Mouse (Mus musculus) frontal cortex, postnatal 14 days (tissue): ENCODE results near the gene Cap2.

Source experiments
- DNase-seq, 2 experiments: peaks; one replicate each; pipeline ENCODE4 v3.0.0; 2022; ENCODE audit warnings: low spot score in 2 of 2

The Cap2 gene

GRCm38 (mm10) chr13:46695296-46695908 lies 193.8 kb downstream of the Cap2 start:
- DNase-seq = no peak

- no peak for DNase-seq
Measured at GRCm38 (mm10) chr13:46695932-46696331, 194.3 kb downstream of the Cap2 start.

- no peak for DNase-seq
Measured at GRCm38 (mm10) chr13:46696788-46697187, 195.1 kb downstream of the Cap2 start.

- DNase-seq = no peak
Measured at GRCm38 (mm10) chr13:46699372-46699771, 197.7 kb downstream of the Cap2 start.
